Mouse (Mus musculus) small intestine, adult 2 months (tissue): ENCODE results near the gene Rsf1.

Experiments
- CTCF ChIP-seq: fragments of 200-500 bp; IDR thresholded peaks from 2 replicates; pipeline ENCODE4 v1.5.1; 2012; ENCODE audit warnings: low read depth, mild to moderate bottlenecking, control low read depth, inconsistent platforms, low read length, moderate library complexity, mixed read lengths; ENCODE audit not compliant: insufficient replicate concordance, insufficient read length; ENCODE audit errors: extremely low read depth
- POLR2A ChIP-seq: fragments of 200-500 bp; IDR thresholded peaks from 2 replicates; pipeline ENCODE4 v1.6.1; 2012; ENCODE audit warnings: low read depth, mild to moderate bottlenecking, control low read depth, inconsistent platforms, low read length, moderate library complexity

DNA sequence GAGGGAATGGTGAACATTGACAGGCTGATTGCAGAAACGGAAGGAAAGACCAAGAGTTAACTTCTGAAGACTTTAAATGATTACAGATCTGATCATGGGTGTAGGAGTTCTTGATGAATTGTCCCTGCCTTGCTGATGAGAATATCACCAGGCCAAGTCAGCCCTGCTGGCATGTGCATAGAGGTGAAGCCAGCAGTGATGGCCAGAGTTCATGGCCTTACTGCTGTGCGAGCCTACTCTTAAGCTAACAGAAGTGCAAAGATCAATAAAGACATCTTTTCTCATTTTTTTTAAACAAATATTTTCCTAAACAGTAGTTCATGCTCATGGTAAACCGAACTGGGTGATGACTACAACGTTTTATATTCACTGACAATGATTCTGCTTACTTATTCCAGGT is 71.0 kb downstream of the Rsf1 start:
- TF ChIP-seq POLR2A (no peak), CTCF (no peak)
